Mouse (Mus musculus): Measurements from ENCODE around the gene 9230102O04Rik. TPM values are rescaled to one million over a fixed set of nuclear protein-coding genes. Genes with fewer than 3 reads are reported as not detected.

Gene 9230102O04Rik
- 1.6 and 3.3 TPM in 2 replicates for polyA plus RNA-seq (2014; fragmentation: Nextera tagmentation; extraction: Ambion mirVana)

GRCm38 (mm10) chr2:9888913-9889650 is at the start of gene 9230102O04Rik:
Gene 9230102O04Rik, minus strand, starts transcription at chr2:9889540.
- H3K4me1 ChIP-seq (replicated peaks; ENCODE audit: control insufficient read depth, insufficient read depth, low read length) = 0 out of 2 replicates have a peak, but pooled peaks cover 2% of the 10 kb centered on the region
- no peak within 1 kb of the TSS for H3K9ac ChIP-seq (ENCODE audit: low read depth, low read length)
- under 1% methylated on average over 30 of the region's 30 CpGs for WGBS
- no peak within 1 kb of the TSS for H3K27ac ChIP-seq (ENCODE audit: low read depth, low read length)
- DNase-seq (ENCODE audit: low spot score) (peak; percentile 66), ATAC-seq (ENCODE audit: low FRiP score) (peak; percentile 57; the same call in 1 of the 2 replicates)
- H3K4me3 ChIP-seq (ENCODE audit: low read depth, low read length) = peak within 1 kb of the TSS; percentile 13
- no peaks in the 10 kb centered on the region for H3K36me3 ChIP-seq (ENCODE audit: control insufficient read depth, insufficient read depth, low read length)
- H3K9me3 ChIP-seq (ENCODE audit: control insufficient read depth, low read length) = no peaks in the 10 kb centered on the region
- no peak within 1 kb of the TSS; the same call in 1 of the 2 replicates for H3K4me2 ChIP-seq (replicated peaks; ENCODE audit: low read depth, low read length)
- peaks cover 84% of the 10 kb centered on the region for H3K27me3 ChIP-seq (ENCODE audit: control insufficient read depth, insufficient read depth, low read length)

GRCm38 (mm10) chr2:9935965-9936364 is 46.6 kb upstream of the 9230102O04Rik start:
- no peak overlapping the region for H3K4me3 ChIP-seq (ENCODE audit: low read depth, low read length)
- H3K4me1 ChIP-seq (replicated peaks; ENCODE audit: control insufficient read depth, insufficient read depth, low read length) = no peaks in the 10 kb centered on the region
- no peak overlapping the region for H3K4me2 ChIP-seq (replicated peaks; ENCODE audit: low read depth, low read length)
- no peaks in the 10 kb centered on the region for H3K9me3 ChIP-seq (ENCODE audit: control insufficient read depth, low read length)
- H3K9ac ChIP-seq (ENCODE audit: low read depth, low read length) = no peak overlapping the region
- no peaks in the 10 kb centered on the region for H3K27me3 ChIP-seq (ENCODE audit: control insufficient read depth, insufficient read depth, low read length)
- no peak for ATAC-seq (ENCODE audit: low FRiP score)
- H3K27ac ChIP-seq (ENCODE audit: low read depth, low read length) = no peak overlapping the region
- no CpG with 5 or more reads among the region's 1 CpGs for WGBS
- peak; percentile 14 for DNase-seq (ENCODE audit: low spot score)
- no peaks in the 10 kb centered on the region for H3K36me3 ChIP-seq (ENCODE audit: control insufficient read depth, insufficient read depth, low read length)

GRCm38 (mm10) chr2:9926905-9927283 is 37.6 kb upstream of the 9230102O04Rik start:
- WGBS = 87% methylated on average over 4 of the region's 4 CpGs
- no peaks in the 10 kb centered on the region for H3K4me1 ChIP-seq (replicated peaks; ENCODE audit: control insufficient read depth, insufficient read depth, low read length)
- H3K4me2 ChIP-seq (replicated peaks; ENCODE audit: low read depth, low read length) = no peak overlapping the region
- no peaks in the 10 kb centered on the region for H3K27me3 ChIP-seq (ENCODE audit: control insufficient read depth, insufficient read depth, low read length)
- no peak for ATAC-seq (ENCODE audit: low FRiP score)
- no peaks in the 10 kb centered on the region for H3K36me3 ChIP-seq (ENCODE audit: control insufficient read depth, insufficient read depth, low read length)
- no peak overlapping the region for H3K9ac ChIP-seq (ENCODE audit: low read depth, low read length)
- no peak overlapping the region for H3K27ac ChIP-seq (ENCODE audit: low read depth, low read length)
- H3K4me3 ChIP-seq (ENCODE audit: low read depth, low read length) = no peak overlapping the region
- no peak for DNase-seq (ENCODE audit: low spot score)
- H3K9me3 ChIP-seq (ENCODE audit: control insufficient read depth, low read length) = no peaks in the 10 kb centered on the region

- no peak overlapping the region for H3K27ac ChIP-seq (ENCODE audit: low read depth, low read length)
- no peaks in the 10 kb centered on the region for H3K9me3 ChIP-seq (ENCODE audit: control insufficient read depth, low read length)
- H3K27me3 ChIP-seq (ENCODE audit: control insufficient read depth, insufficient read depth, low read length) = no peaks in the 10 kb centered on the region
- H3K4me2 ChIP-seq (replicated peaks; ENCODE audit: low read depth, low read length) = no peak overlapping the region
- H3K4me3 ChIP-seq (ENCODE audit: low read depth, low read length) = no peak overlapping the region
- peak; percentile 13 for DNase-seq (ENCODE audit: low spot score)
- H3K36me3 ChIP-seq (ENCODE audit: control insufficient read depth, insufficient read depth, low read length) = no peaks in the 10 kb centered on the region
- WGBS = 58% methylated on average over 7 of the region's 7 CpGs
- no peak overlapping the region for H3K9ac ChIP-seq (ENCODE audit: low read depth, low read length)
- no peak for ATAC-seq (ENCODE audit: low FRiP score)
- no peaks in the 10 kb centered on the region for H3K4me1 ChIP-seq (replicated peaks; ENCODE audit: control insufficient read depth, insufficient read depth, low read length)
Measured at GRCm38 (mm10) chr2:9926194-9926904, 37.0 kb upstream of the 9230102O04Rik start.

GRCm38 (mm10) chr2:9918691-9919471 is 29.5 kb upstream of the 9230102O04Rik start:
- Histone ChIP-seq H3K4me1 (replicated peaks; ENCODE audit: control insufficient read depth, insufficient read depth, low read length) (no peaks in the 10 kb centered on the region), H3K9ac (ENCODE audit: low read depth, low read length) (no peak overlapping the region), H3K4me2 (replicated peaks; ENCODE audit: low read depth, low read length) (no peak overlapping the region), H3K27me3 (ENCODE audit: control insufficient read depth, insufficient read depth, low read length) (no peaks in the 10 kb centered on the region), H3K9me3 (ENCODE audit: control insufficient read depth, low read length) (no peaks in the 10 kb centered on the region), H3K27ac (ENCODE audit: low read depth, low read length) (no peak overlapping the region), H3K36me3 (ENCODE audit: control insufficient read depth, insufficient read depth, low read length) (no peaks in the 10 kb centered on the region), H3K4me3 (ENCODE audit: low read depth, low read length) (no peak overlapping the region)
- WGBS = 87% methylated on average over 17 of the region's 17 CpGs
- DNase-seq (ENCODE audit: low spot score) (no peak), ATAC-seq (ENCODE audit: low FRiP score) (no peak)

- no peak overlapping the region for H3K27ac ChIP-seq (ENCODE audit: low read depth, low read length)
- ATAC-seq (ENCODE audit: low FRiP score) (no peak), DNase-seq (ENCODE audit: low spot score) (no peak)
- H3K4me3 ChIP-seq (ENCODE audit: low read depth, low read length) = no peak overlapping the region
- H3K27me3 ChIP-seq (ENCODE audit: control insufficient read depth, insufficient read depth, low read length) = no peaks in the 10 kb centered on the region
- no peak overlapping the region for H3K9ac ChIP-seq (ENCODE audit: low read depth, low read length)
- no peaks in the 10 kb centered on the region for H3K4me1 ChIP-seq (replicated peaks; ENCODE audit: control insufficient read depth, insufficient read depth, low read length)
- H3K36me3 ChIP-seq (ENCODE audit: control insufficient read depth, insufficient read depth, low read length) = no peaks in the 10 kb centered on the region
- no peaks in the 10 kb centered on the region for H3K9me3 ChIP-seq (ENCODE audit: control insufficient read depth, low read length)
- WGBS = 92% methylated on average over 9 of the region's 9 CpGs
- no peak overlapping the region for H3K4me2 ChIP-seq (replicated peaks; ENCODE audit: low read depth, low read length)
Measured at GRCm38 (mm10) chr2:9917602-9918001, 28.3 kb upstream of the 9230102O04Rik start.

GRCm38 (mm10) chr2:9905995-9906394 is 16.7 kb upstream of the 9230102O04Rik start:
- no peak for DNase-seq (ENCODE audit: low spot score)
- Histone ChIP-seq H3K9ac (ENCODE audit: low read depth, low read length) (no peak overlapping the region), H3K27ac (ENCODE audit: low read depth, low read length) (no peak overlapping the region), H3K36me3 (ENCODE audit: control insufficient read depth, insufficient read depth, low read length) (no peaks in the 10 kb centered on the region), H3K4me1 (replicated peaks; ENCODE audit: control insufficient read depth, insufficient read depth, low read length) (no peaks in the 10 kb centered on the region), H3K4me3 (ENCODE audit: low read depth, low read length) (no peak overlapping the region), H3K9me3 (ENCODE audit: control insufficient read depth, low read length) (no peaks in the 10 kb centered on the region), H3K27me3 (ENCODE audit: control insufficient read depth, insufficient read depth, low read length) (no peaks in the 10 kb centered on the region), H3K4me2 (replicated peaks; ENCODE audit: low read depth, low read length) (no peak overlapping the region)
- 9% methylated on average over 11 of the region's 11 CpGs for WGBS
- ATAC-seq (ENCODE audit: low FRiP score) = no peak

- Histone ChIP-seq H3K9ac (ENCODE audit: low read depth, low read length) (no peak overlapping the region), H3K27ac (ENCODE audit: low read depth, low read length) (no peak overlapping the region), H3K4me2 (replicated peaks; ENCODE audit: low read depth, low read length) (no peak overlapping the region), H3K9me3 (ENCODE audit: control insufficient read depth, low read length) (no peaks in the 10 kb centered on the region), H3K36me3 (ENCODE audit: control insufficient read depth, insufficient read depth, low read length) (no peaks in the 10 kb centered on the region), H3K4me3 (ENCODE audit: low read depth, low read length) (no peak overlapping the region), H3K27me3 (ENCODE audit: control insufficient read depth, insufficient read depth, low read length) (peaks cover 1% of the 10 kb centered on the region; the same call in 1 of the 2 replicates), H3K4me1 (replicated peaks; ENCODE audit: control insufficient read depth, insufficient read depth, low read length) (no peaks in the 10 kb centered on the region)
- ATAC-seq (ENCODE audit: low FRiP score) (no peak), DNase-seq (ENCODE audit: low spot score) (no peak)
- 68% methylated on average over 14 of the region's 14 CpGs for WGBS
Measured at GRCm38 (mm10) chr2:9903854-9904560, 14.7 kb upstream of the 9230102O04Rik start.
